Mouse (Mus musculus): ENCODE measurements around the gene Fbxo21.
A peak's percentile ranks its signal among the peaks of the same experiment; 100 is the strongest.

The Fbxo21 gene

GRCm38 (mm10) chr5:117980921-117981320, 4.4 kb downstream of the Fbxo21 start:
- DNase-seq (ENCODE audit: low read depth), result no peak

- DNase-seq (ENCODE audit: low read depth), result no peak
Observed at GRCm38 (mm10) chr5:117981943-117982342, 5.4 kb downstream of the Fbxo21 start.

DNA sequence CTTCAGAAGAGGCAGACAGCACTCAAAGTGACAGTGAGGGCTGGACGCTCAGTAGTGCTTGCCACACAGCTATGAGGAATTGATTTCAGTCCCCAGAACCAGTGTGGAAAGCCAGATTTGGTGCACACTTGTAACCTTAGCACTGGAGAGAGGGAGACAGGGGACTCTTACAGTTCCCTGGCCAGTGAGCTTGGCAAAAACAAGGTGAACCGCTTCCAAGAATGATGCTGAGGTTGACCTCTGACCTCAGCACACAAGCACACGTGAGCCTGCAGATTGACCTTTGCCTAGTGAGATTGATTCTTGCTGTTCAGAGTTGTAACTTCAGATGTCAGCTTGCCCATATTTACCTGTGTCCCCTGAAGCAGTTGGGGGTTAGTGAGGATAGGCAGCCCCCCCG, 9.8 kb downstream of the Fbxo21 start:
- DNase-seq (ENCODE audit: low read depth), result no peak

- no peak for DNase-seq (ENCODE audit: low read depth)
Observed at GRCm38 (mm10) chr5:117987891-117988290, 11.4 kb downstream of the Fbxo21 start.

DNA sequence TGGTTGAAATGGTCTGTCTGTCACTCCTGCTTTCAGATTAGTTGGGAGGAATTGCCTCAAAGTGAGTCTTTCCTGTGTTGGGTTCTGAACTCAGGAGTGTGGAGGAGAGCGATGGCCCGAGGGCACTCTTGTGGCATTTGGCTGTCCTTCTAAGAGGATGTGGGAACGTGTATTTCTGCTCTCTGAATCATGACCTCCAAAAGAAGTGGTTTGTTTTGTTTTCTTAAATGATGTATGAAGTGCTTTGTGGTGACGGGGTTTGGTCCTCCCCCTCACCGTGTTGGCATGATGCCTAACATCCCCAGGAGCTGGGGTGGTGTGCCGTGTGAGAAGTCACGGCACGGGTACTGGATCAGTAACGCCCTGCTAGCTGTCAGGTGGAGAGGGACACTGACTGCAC, 11.8 kb downstream of the Fbxo21 start:
- DNase-seq (ENCODE audit: low read depth), result no peak

GRCm38 (mm10) chr5:117989773-117990172, 13.2 kb downstream of the Fbxo21 start:
- no peak for DNase-seq (ENCODE audit: low read depth)

- DNase-seq (ENCODE audit: low read depth), result no peak
Observed at GRCm38 (mm10) chr5:117990957-117991356, 14.4 kb downstream of the Fbxo21 start.

DNA sequence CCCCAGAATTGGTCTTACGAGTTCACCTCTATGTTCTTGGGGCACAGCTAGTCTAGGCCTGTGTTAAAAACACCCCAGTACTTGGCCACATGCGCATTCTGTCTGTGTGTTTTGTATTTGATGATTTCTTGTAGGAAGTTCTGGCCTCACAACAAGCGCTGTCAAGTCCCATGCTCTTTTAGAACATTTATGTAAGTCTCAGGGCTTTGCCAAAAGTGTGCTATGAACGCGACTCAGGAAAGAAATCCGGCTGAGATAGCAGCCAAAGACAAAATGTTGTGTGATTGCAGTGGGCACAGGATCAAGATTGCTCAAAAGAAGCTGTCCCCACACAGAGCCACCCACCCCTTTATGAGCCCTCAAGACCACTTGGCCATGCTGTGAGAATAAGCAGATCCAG, 17.0 kb downstream of the Fbxo21 start:
- no peak for DNase-seq (ENCODE audit: low read depth)

DNA sequence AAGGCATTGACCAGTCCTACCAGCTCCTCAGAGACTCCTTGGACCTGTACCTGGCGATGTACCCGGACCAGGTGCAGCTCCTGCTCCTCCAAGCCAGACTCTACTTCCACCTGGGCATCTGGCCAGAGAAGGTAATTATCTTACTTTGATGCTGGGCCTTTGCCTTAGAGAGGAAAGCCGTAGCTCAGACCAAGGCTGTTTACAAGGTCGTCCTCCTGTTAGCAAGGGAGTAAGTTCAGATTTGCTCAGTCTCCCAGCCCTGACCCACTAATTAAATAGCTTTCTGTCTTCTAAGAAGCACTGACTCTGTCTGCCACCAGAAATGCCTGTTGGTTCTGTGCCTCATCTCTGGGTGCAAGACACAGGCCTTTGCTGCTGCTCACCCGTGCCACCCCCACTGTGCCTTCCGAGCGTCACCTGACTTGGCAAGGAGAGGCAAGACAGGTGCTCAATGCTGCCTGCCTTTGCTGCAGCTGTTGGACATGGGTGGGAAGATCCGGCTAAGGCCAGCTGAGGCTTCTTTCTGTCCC, 18.9 kb downstream of the Fbxo21 start:
- no peak for DNase-seq (ENCODE audit: low read depth)

- DNase-seq (ENCODE audit: low read depth), result no peak
Observed at GRCm38 (mm10) chr5:117995911-117996310, 19.4 kb downstream of the Fbxo21 start.

DNA sequence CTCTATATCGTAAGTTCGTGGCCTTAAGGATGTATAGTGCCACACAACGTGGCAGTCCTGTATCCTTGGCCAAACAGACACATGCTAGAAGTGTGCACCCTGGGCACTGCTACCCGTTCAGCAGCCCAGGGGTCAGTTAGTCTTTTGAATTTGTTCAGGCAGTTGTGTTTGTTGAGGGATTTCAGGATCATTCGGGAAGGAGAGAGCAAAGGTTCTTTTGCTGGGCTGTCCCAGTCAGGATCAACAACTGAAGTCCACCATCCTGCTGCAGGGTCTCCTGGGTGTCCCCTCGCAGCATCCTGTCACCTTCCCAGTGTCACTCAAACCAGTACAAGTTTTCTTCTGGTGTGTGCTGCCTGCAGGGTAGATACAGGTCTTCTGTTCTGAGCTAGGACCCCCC, 20.1 kb downstream of the Fbxo21 start:
- DNase-seq (ENCODE audit: low read depth), result no peak

- no peak for DNase-seq (ENCODE audit: low read depth)
Observed at GRCm38 (mm10) chr5:117997434-117997970, 21.0 kb downstream of the Fbxo21 start.

DNA sequence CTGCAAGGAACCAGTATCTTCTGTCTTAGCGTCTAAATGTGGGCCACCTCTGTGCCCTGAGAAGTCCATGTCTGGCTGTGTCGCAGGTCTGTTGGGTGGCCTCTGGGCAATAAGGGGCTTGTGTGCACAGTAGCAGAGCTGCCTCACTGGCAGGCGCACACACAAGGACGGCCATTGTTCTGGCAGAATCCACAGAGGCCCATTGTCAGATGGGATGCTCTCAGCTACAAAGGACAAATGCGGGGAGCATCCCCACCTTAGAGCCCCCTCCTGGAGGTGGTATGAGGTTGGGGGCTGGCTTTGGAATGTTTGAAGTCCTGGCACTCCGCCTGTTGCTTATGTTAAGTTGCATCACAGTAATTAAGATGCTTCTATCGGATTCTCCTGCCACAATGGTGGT, 22.5 kb downstream of the Fbxo21 start:
- DNase-seq (ENCODE audit: low read depth), result no peak

DNA sequence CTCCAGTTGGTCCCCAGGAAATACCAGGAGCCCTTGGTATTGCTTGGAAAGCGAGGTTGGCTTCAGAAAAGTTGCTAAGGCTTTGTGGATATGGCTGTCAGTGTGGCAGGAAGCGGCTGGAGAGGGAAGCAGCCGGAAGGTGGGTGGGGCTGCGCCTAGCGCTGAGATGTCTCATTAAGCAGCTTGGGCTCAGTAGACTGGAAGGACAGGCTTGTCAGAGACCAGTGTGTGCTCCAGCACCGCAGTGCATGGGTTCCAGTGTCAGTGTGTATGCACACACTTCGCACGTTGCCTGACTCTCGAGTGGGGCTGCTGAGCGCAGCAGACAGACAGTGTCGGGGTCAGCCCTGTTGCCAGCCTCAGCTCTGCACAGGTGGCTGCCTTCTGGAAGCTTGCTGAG, 23.1 kb downstream of the Fbxo21 start:
- DNase-seq (ENCODE audit: low read depth), result no peak

GRCm38 (mm10) chr5:118002059-118002458, 25.5 kb downstream of the Fbxo21 start:
- peak; percentile 33 for DNase-seq (ENCODE audit: low read depth)

- peak; percentile 46 for DNase-seq (ENCODE audit: low read depth)
Observed at GRCm38 (mm10) chr5:118004619-118005018, 28.1 kb downstream of the Fbxo21 start.

- DNase-seq (ENCODE audit: low read depth), result no peak
Observed at GRCm38 (mm10) chr5:118005728-118006127, 29.2 kb downstream of the Fbxo21 start.

DNA sequence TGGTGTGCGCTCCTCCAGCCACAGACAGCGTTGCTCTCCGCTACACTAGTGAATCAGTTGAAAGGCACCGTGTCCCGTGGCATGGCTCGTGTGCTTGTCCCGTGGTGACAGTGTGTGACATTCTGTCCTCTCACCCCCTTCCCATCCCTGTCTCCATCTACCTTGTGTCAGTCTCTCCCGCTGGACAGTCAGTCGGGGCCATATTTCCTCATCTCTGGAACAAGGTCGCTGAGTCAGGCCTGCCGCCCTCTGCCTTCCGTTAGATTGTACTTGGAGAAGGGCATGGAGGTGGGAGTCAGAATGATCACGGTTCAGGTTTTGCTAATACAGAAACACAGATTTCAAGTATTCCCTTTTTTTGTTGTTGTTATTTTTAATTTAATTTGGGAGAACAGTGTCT, 31.8 kb downstream of the Fbxo21 start:
- DNase-seq (ENCODE audit: low read depth), result no peak

- no peak for DNase-seq (ENCODE audit: low read depth)
Observed at GRCm38 (mm10) chr5:118010872-118011271, 34.3 kb downstream of the Fbxo21 start.

DNA sequence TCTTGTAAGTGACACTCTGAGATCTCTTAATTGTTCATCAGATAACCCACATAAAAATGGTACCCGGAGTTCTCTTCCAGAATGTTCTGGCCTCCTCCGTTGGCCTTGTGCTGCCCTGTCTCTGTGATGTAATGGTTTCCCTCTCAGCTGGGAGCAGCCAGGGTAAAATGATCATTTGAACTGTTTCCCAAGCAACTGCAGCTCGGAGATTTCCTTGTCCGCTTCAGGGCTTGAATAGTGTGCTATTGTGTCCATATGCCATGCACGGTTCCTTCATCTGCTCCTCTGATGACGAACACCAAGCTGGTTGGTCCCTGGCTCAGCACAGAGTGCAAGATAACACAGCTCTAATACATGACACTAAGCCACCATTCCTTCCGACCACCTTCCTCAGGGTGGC, 35.3 kb downstream of the Fbxo21 start:
- DNase-seq (ENCODE audit: low read depth), result no peak

GRCm38 (mm10) chr5:118015028-118015427, 38.5 kb downstream of the Fbxo21 start:
- no peak for DNase-seq (ENCODE audit: low read depth)

DNA sequence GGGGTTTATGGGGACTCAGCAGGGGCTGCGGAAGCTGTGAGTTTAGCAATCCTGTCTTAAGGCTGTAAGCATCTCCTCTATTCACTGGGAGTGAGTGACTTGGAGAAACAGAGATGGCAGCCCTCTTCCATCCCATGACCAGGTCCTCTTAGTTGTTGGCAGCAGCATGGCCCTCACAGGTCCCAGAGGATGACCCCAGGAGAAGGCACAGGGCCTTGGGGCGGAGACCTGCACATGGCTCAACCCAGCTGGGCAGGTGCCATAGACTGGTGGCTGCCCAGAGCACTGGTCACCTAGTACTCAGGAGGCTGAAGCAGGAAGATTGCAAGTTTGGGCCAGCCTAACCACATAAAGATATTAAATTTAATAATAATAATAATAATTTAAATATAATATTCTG, 39.1 kb downstream of the Fbxo21 start:
- no peak for DNase-seq (ENCODE audit: low read depth)

DNA sequence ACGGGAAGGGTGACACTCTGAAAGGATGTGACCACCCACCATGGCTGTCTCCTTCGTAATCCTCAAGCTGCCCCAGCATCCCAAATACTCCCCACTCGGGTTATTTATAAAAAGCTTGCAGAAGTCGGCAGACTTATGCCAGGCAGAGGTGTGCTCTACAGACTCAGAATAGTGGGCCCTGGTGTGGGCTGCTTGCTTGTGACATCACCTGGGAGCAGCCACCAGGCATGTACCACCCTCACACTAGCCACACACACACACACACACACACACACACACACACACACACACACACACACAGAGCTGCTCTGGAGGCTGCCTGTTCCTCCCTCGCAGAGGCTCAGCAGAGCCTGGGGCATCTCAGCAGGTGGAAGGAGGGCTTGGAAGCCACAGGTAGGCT, 41.0 kb downstream of the Fbxo21 start:
- DNase-seq (ENCODE audit: low read depth), result no peak

- no peak for DNase-seq (ENCODE audit: low read depth)
Observed at GRCm38 (mm10) chr5:118019905-118020304, 43.4 kb downstream of the Fbxo21 start.

- DNase-seq (ENCODE audit: low read depth), result no peak
Observed at GRCm38 (mm10) chr5:118023053-118023452, 46.5 kb downstream of the Fbxo21 start.
